Mouse (Mus musculus): ENCODE data around the gene Runx2. TPM values are rescaled to one million over a fixed set of nuclear protein-coding genes. Genes with fewer than 3 reads are reported as not detected.

The Runx2 gene
- polyA plus RNA-seq, 1 experiment from 2014 or later, result 0.44 TPM

- Histone ChIP-seq H3K4me1 (ENCODE audit: control insufficient read depth, insufficient read depth, low read length) (no peaks in the 10 kb centered on the region), H3K9ac (replicated peaks; ENCODE audit: low read depth, low read length) (no peak overlapping the region), H3K27me3 (ENCODE audit: control insufficient read depth, insufficient read depth, low read length) (no peaks in the 10 kb centered on the region), H3K27ac (ENCODE audit: low read depth, low read length) (no peak overlapping the region), H3K4me2 (ENCODE audit: low read depth, low read length) (no peak overlapping the region), H3K9me3 (ENCODE audit: control insufficient read depth, low read length) (no peaks in the 10 kb centered on the region), H3K36me3 (ENCODE audit: control insufficient read depth, insufficient read depth, low read length) (no peaks in the 10 kb centered on the region), H3K4me3 (ENCODE audit: low read depth, low read length) (no peak overlapping the region)
- WGBS, result 94% methylated on average over 5 of the region's 5 CpGs
- ATAC-seq (ENCODE audit: low read depth), result no peak
Observed at GRCm38 (mm10) chr17:44502176-44502575, 312.4 kb downstream of the Runx2 start.

- ATAC-seq (ENCODE audit: low read depth), result no peak
- Histone ChIP-seq H3K4me2 (ENCODE audit: low read depth, low read length) (no peak overlapping the region), H3K36me3 (ENCODE audit: control insufficient read depth, insufficient read depth, low read length) (no peaks in the 10 kb centered on the region), H3K27me3 (ENCODE audit: control insufficient read depth, insufficient read depth, low read length) (no peaks in the 10 kb centered on the region), H3K9ac (replicated peaks; ENCODE audit: low read depth, low read length) (no peak overlapping the region), H3K27ac (ENCODE audit: low read depth, low read length) (no peak overlapping the region), H3K9me3 (ENCODE audit: control insufficient read depth, low read length) (no peaks in the 10 kb centered on the region), H3K4me1 (ENCODE audit: control insufficient read depth, insufficient read depth, low read length) (no peaks in the 10 kb centered on the region), H3K4me3 (ENCODE audit: low read depth, low read length) (no peak overlapping the region)
- WGBS, result 75% methylated on average over 11 of the region's 11 CpGs
Observed at GRCm38 (mm10) chr17:44500306-44500899, 314.2 kb downstream of the Runx2 start.

- Histone ChIP-seq H3K4me2 (ENCODE audit: low read depth, low read length) (no peak overlapping the region), H3K27me3 (ENCODE audit: control insufficient read depth, insufficient read depth, low read length) (no peaks in the 10 kb centered on the region), H3K9ac (replicated peaks; ENCODE audit: low read depth, low read length) (no peak overlapping the region), H3K27ac (ENCODE audit: low read depth, low read length) (no peak overlapping the region), H3K4me1 (ENCODE audit: control insufficient read depth, insufficient read depth, low read length) (no peaks in the 10 kb centered on the region), H3K4me3 (ENCODE audit: low read depth, low read length) (no peak overlapping the region), H3K9me3 (ENCODE audit: control insufficient read depth, low read length) (no peaks in the 10 kb centered on the region), H3K36me3 (ENCODE audit: control insufficient read depth, insufficient read depth, low read length) (no peaks in the 10 kb centered on the region)
- 68% methylated on average over 11 of the region's 11 CpGs for WGBS
- no peak for ATAC-seq (ENCODE audit: low read depth)
Observed at GRCm38 (mm10) chr17:44490164-44490794, 324.3 kb downstream of the Runx2 start.

- no peak overlapping the region for H3K9ac ChIP-seq (replicated peaks; ENCODE audit: low read depth, low read length)
- no peak overlapping the region for H3K4me3 ChIP-seq (ENCODE audit: low read depth, low read length)
- no peak for ATAC-seq (ENCODE audit: low read depth)
- no peaks in the 10 kb centered on the region for H3K9me3 ChIP-seq (ENCODE audit: control insufficient read depth, low read length)
- H3K36me3 ChIP-seq (ENCODE audit: control insufficient read depth, insufficient read depth, low read length), result no peaks in the 10 kb centered on the region
- H3K27ac ChIP-seq (ENCODE audit: low read depth, low read length), result no peak overlapping the region
- no peaks in the 10 kb centered on the region for H3K27me3 ChIP-seq (ENCODE audit: control insufficient read depth, insufficient read depth, low read length)
- no peaks in the 10 kb centered on the region for H3K4me1 ChIP-seq (ENCODE audit: control insufficient read depth, insufficient read depth, low read length)
- H3K4me2 ChIP-seq (ENCODE audit: low read depth, low read length), result no peak overlapping the region
- 75% methylated on average over 6 of the region's 6 CpGs for WGBS
Observed at GRCm38 (mm10) chr17:44489346-44489745, 325.3 kb downstream of the Runx2 start.

GRCm38 (mm10) chr17:44487514-44488244, 326.9 kb downstream of the Runx2 start:
- Histone ChIP-seq H3K27me3 (ENCODE audit: control insufficient read depth, insufficient read depth, low read length) (no peaks in the 10 kb centered on the region), H3K4me1 (ENCODE audit: control insufficient read depth, insufficient read depth, low read length) (no peaks in the 10 kb centered on the region), H3K4me3 (ENCODE audit: low read depth, low read length) (no peak overlapping the region), H3K9me3 (ENCODE audit: control insufficient read depth, low read length) (no peaks in the 10 kb centered on the region), H3K27ac (ENCODE audit: low read depth, low read length) (no peak overlapping the region), H3K9ac (replicated peaks; ENCODE audit: low read depth, low read length) (no peak overlapping the region), H3K4me2 (ENCODE audit: low read depth, low read length) (no peak overlapping the region), H3K36me3 (ENCODE audit: control insufficient read depth, insufficient read depth, low read length) (no peaks in the 10 kb centered on the region)
- no peak for ATAC-seq (ENCODE audit: low read depth)
- WGBS, result 83% methylated on average over 10 of the region's 10 CpGs

GRCm38 (mm10) chr17:44485337-44485736, 329.3 kb downstream of the Runx2 start:
- Histone ChIP-seq H3K4me3 (ENCODE audit: low read depth, low read length) (no peak overlapping the region), H3K4me2 (ENCODE audit: low read depth, low read length) (no peak overlapping the region), H3K27ac (ENCODE audit: low read depth, low read length) (no peak overlapping the region), H3K9ac (replicated peaks; ENCODE audit: low read depth, low read length) (no peak overlapping the region), H3K4me1 (ENCODE audit: control insufficient read depth, insufficient read depth, low read length) (no peaks in the 10 kb centered on the region), H3K36me3 (ENCODE audit: control insufficient read depth, insufficient read depth, low read length) (no peaks in the 10 kb centered on the region), H3K27me3 (ENCODE audit: control insufficient read depth, insufficient read depth, low read length) (no peaks in the 10 kb centered on the region), H3K9me3 (ENCODE audit: control insufficient read depth, low read length) (no peaks in the 10 kb centered on the region)
- no peak for ATAC-seq (ENCODE audit: low read depth)
- 89% methylated on average over 5 of the region's 5 CpGs for WGBS

GRCm38 (mm10) chr17:44479918-44480317, 334.7 kb downstream of the Runx2 start:
- no peaks in the 10 kb centered on the region for H3K9me3 ChIP-seq (ENCODE audit: control insufficient read depth, low read length)
- no peak overlapping the region for H3K4me3 ChIP-seq (ENCODE audit: low read depth, low read length)
- H3K27me3 ChIP-seq (ENCODE audit: control insufficient read depth, insufficient read depth, low read length), result no peaks in the 10 kb centered on the region
- H3K4me2 ChIP-seq (ENCODE audit: low read depth, low read length), result no peak overlapping the region
- no peak overlapping the region for H3K9ac ChIP-seq (replicated peaks; ENCODE audit: low read depth, low read length)
- no peaks in the 10 kb centered on the region for H3K36me3 ChIP-seq (ENCODE audit: control insufficient read depth, insufficient read depth, low read length)
- no peak overlapping the region for H3K27ac ChIP-seq (ENCODE audit: low read depth, low read length)
- no peak for ATAC-seq (ENCODE audit: low read depth)
- H3K4me1 ChIP-seq (ENCODE audit: control insufficient read depth, insufficient read depth, low read length), result no peaks in the 10 kb centered on the region
- WGBS, result 51% methylated on average over 5 of the region's 5 CpGs

GRCm38 (mm10) chr17:44479491-44479890, 335.1 kb downstream of the Runx2 start:
- ATAC-seq (ENCODE audit: low read depth), result no peak
- H3K27me3 ChIP-seq (ENCODE audit: control insufficient read depth, insufficient read depth, low read length), result no peaks in the 10 kb centered on the region
- H3K27ac ChIP-seq (ENCODE audit: low read depth, low read length), result no peak overlapping the region
- H3K9me3 ChIP-seq (ENCODE audit: control insufficient read depth, low read length), result no peaks in the 10 kb centered on the region
- no peaks in the 10 kb centered on the region for H3K4me1 ChIP-seq (ENCODE audit: control insufficient read depth, insufficient read depth, low read length)
- H3K4me3 ChIP-seq (ENCODE audit: low read depth, low read length), result no peak overlapping the region
- no peak overlapping the region for H3K4me2 ChIP-seq (ENCODE audit: low read depth, low read length)
- H3K36me3 ChIP-seq (ENCODE audit: control insufficient read depth, insufficient read depth, low read length), result no peaks in the 10 kb centered on the region
- WGBS, result 88% methylated on average over 4 of the region's 4 CpGs
- H3K9ac ChIP-seq (replicated peaks; ENCODE audit: low read depth, low read length), result no peak overlapping the region

GRCm38 (mm10) chr17:44475910-44476309, 338.7 kb downstream of the Runx2 start:
- Histone ChIP-seq H3K27ac (ENCODE audit: low read depth, low read length) (no peak overlapping the region), H3K4me2 (ENCODE audit: low read depth, low read length) (no peak overlapping the region), H3K9ac (replicated peaks; ENCODE audit: low read depth, low read length) (no peak overlapping the region), H3K27me3 (ENCODE audit: control insufficient read depth, insufficient read depth, low read length) (no peaks in the 10 kb centered on the region), H3K4me1 (ENCODE audit: control insufficient read depth, insufficient read depth, low read length) (no peaks in the 10 kb centered on the region), H3K9me3 (ENCODE audit: control insufficient read depth, low read length) (no peaks in the 10 kb centered on the region), H3K36me3 (ENCODE audit: control insufficient read depth, insufficient read depth, low read length) (no peaks in the 10 kb centered on the region), H3K4me3 (ENCODE audit: low read depth, low read length) (no peak overlapping the region)
- WGBS, result 96% methylated on average over 8 of the region's 8 CpGs
- ATAC-seq (ENCODE audit: low read depth), result no peak

Data from neural tube, embryonic 14.5 days (tissue).